Mouse (Mus musculus) frontal cortex, postnatal 10 days (tissue): Measurements from ENCODE around the gene Nt5dc2.
A peak's percentile ranks its signal among the peaks of the same experiment; 100 is the strongest.

Experiments
- DNase-seq, 2 experiments: peaks; one replicate each; pipeline ENCODE4 v3.0.0; 2022; ENCODE audit warnings: low spot score in 2 of 2, mixed read lengths in 1 of 2

The Nt5dc2 gene

DNA sequence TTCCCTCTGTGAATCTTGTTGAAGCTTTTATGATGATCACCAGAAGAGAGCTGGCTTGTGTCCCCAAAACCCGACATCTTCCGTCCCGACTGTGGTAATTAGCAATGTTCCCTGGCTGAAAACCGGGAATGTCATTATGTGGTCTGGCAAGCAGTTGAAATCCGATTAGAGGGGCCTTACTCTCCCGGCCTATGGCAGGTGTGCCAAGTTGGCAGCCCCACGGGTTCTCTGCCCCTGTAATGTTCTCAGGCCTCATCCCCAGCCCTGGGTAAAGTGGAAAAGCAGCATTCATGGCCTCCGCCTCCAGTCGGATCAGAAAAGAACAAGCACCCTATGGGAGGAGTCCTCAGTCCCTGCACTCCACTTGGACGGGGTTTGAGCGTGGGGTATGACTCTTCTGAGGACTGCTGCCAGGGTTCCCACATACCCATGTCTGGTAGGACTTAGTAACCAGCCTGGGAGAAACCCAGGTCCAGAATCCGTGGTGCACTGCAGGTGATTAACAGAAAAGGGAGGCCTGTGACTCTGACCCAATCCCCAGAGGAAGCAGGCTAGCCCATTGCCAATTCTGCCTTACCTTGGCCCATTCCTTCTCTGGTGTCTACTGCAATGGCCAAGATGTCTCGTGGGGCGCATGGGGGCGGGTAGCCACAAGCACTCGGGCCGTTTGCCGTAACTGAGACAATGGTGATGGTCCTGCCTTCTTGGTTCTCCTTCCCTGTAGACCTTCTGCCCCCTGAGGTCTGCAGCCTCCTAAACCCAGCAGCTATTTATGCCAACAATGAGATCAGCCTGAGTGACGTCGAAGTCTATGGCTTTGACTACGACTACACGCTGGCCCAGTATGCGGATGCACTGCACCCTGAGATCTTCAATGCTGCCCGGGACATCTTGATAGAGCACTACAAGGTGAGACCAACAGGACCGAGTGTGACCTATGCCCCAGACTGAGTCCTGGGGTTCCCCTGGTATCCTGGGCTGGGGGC is 3.5 kb downstream of the Nt5dc2 start:
- no peak for DNase-seq

DNA sequence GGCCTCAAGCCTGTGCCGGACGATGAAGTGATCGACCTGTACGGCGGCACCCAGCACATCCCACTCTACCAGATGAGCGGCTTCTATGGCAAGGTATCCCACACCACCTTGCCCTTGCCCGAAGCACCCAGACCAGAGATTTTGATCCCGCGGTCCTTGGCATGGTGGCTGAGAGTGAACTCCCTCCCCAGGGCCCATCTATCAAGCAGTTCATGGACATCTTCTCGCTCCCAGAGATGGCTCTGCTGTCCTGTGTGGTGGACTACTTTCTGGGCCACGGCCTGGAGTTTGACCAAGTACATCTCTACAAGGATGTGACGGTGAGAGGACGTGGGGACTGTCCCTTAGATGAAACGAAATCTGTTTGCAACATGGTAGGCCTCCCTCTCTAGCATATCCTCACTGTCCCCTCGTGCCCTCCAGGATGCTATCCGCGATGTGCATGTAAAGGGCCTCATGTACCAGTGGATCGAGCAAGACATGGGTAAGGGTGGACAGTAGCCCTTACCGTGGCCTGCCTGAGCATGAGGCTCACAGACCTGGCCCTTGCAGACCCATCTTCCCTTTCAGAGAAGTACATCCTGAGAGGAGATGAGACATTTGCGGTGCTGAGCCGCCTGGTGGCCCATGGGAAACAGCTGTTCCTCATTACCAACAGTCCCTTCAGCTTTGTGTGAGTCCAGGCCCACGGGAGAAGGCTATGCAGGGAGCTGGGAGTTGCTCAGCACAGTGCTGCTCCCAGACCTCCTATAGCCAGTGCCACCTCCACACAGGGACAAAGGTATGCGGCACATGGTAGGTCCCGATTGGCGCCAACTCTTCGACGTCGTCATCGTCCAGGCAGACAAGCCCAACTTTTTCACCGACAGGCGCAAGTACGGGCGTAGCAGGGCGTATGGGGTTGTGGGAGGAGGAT is 4.9 kb downstream of the Nt5dc2 start:
- DNase-seq = peak in 1 of 2 experiments; percentile 5

DNA sequence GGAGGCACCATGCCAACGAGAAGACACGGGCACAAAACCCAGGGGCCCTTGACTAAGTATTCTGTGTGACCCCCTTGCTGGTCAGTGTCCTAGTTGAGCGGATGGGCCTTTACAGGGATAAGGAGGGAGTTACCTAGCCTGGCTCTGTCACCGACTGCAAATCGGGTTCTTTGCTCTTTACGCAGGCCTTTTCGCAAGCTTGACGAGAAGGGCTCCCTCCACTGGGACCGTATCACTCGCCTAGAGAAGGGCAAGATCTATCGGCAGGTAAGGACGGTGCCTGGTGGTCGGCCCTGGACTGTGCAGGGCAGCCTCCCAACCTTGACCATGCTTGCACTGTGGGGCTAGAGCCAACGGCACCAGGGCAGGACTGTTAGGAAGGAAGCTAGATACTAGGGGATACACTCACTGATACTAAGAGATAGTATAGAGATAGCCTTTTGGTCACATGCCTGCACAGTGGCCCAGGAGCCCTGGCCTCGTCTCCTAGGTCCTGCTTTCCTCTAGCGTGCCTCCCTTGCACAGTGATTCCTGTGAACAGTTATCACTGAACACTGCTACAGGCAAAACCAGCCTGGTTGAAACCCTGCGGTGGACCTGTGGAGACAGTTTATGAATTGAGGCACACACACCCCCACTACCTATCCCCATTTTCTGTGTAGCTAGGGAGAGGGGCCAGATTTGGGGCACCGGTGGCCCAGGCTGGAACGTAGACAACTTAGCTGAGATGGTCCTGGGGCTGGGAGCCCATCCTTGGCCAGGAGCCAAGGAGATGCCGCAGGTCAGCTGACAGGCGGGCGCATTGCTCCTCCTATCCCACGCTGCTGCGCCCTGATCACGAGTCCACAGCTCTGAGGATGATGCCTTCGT is 5.8 kb downstream of the Nt5dc2 start:
- peak in 1 of 2 experiments; percentile 3 for DNase-seq

DNA sequence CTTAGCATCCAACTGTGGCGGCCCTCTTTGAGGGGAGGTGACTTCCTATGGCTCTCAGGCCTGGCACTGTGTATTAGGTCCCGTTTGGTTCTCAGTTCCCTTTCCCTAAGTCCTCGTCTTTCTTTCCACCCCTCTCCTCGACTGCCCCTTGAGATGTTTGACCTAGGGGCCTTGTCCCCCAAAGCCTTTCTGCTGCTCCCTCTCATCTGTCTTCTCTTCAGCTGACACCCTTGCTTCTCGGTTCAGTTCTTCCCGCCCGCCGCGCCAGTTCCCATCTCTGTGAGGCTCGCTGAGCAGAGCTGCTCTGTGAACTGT is 6.4 kb downstream of the Nt5dc2 start:
- no peak for DNase-seq

DNA sequence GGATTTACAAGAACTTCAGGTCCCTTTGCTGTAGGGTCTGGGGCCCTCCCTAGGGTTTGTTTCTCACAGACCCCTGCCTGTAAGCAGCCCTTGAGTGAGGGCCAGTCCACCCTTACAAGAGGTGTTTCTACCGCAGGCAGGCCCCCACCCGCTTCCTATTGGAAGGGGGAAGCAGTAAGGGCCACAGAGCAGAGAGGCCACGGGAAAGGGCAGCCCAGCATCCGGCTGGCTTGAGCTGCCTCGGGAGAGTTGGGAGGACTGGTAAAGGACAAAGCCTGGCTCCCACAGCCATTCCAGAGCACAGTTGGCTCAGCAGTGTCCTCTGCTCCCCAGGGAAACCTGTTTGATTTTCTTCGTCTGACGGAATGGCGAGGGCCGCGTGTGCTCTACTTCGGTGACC is 6.9 kb downstream of the Nt5dc2 start:
- no peak for DNase-seq

DNA sequence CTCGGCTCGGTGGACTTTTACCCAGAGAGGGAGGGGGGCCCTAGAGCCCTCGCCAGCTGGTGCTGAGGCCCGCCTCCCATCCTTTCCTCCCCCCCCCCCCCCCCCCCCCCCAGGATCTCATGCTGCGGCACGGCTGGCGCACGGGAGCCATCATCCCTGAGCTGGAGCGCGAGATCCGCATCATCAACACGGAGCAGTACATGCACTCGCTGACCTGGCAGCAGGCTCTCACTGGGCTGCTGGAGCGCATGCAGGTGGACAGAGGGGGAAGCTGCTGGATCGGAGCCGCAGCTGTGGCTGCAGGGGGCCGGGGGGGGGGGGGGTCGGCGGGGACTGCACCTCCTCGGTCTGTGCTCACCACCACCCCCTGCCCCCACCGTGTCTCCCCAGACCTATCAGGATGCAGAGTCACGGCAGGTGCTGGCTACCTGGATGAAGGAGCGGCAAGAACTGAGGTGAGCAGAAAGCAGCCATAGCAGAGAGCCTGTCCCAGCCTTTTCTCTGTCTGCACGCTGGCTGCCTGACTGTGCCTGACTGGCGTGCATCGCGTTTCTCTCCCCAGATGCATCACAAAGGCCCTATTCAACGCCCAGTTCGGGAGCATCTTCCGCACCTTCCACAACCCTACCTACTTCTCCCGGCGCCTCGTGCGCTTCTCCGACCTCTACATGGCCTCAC is 7.5 kb downstream of the Nt5dc2 start:
- no peak for DNase-seq

DNA sequence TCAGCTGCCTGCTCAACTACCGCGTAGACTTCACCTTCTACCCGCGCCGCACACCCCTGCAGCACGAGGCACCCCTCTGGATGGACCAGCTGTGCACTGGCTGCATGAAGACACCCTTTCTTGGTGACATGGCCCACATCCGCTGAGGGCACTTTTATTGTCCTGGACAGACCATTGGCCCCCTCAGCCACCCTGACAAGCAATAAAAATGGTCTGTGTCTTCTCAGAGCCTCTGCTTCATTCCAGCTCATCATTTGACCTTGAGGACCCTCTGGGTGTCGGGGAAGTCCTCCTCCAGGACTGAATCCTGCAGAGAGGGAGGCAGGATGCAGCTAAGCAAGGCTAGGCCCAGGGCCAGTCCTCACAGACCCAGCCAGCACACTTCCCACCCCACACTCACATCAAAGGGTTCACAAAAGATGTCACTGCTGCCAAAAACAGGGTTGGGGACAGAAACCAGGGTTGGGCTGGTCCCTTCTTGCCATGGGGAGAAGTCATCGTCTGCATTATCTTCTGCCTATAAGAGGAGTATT is 8.1 kb downstream of the Nt5dc2 start:
- DNase-seq = no peak

DNA sequence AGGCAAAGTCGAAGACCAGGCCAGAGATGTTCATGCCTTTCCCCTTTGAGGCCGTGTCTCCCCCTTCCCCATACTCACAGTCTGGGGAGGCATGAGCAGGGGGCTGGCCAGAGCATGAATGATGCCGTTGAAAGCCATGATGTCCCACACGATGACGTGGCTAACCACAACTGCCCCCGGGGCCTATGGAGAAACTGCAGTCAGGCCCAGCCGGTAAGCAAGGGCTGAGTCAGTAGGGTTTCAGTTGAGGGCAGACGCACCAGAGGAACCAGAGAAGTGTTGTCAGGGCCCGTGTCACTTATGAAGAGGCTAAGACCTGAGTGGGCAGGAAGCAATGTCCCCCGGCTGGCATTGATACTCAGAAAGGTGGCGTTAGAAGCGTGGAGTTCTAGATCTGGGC is 8.8 kb downstream of the Nt5dc2 start:
- DNase-seq = no peak

DNA sequence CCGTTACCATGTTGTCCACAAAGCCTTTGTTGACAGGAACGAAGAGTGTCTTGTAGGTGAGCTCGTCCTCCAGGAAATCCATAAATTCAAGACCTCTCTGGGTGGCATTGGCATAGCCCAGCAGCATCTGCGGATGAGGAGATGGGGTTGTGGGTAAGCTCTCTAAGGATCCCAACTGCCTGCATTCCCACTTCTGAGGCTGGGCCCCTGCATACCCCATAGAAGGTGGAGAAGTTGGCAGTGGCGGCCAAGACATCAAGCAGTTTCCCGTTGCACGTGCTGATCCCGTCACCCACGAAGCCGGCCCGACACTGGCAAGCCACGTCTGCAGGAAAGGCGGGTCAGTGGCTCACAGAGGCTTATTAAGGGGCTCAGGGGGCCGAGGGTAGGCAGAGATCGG is 9.3 kb downstream of the Nt5dc2 start:
- DNase-seq = no peak

DNA sequence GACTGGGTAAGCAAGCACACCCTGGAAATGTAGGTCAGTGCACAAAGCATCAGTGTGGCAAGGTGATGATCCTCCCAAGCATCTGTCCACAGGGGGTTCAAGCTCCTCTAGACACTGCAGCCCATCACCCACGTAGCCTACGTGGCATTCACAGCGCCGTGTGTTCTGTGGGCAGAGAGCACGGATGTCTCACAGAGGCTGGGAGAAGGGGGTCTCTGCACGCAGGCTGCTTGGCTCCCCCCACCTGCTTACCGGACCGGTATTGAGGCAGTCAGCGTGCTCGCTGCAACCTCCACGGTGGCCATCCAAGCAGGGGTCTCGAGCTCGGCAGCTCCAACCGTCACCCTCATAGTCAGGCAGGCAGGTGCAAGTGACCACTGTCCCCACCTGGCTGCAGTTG is 10.2 kb downstream of the Nt5dc2 start:
- DNase-seq = no peak

DNA sequence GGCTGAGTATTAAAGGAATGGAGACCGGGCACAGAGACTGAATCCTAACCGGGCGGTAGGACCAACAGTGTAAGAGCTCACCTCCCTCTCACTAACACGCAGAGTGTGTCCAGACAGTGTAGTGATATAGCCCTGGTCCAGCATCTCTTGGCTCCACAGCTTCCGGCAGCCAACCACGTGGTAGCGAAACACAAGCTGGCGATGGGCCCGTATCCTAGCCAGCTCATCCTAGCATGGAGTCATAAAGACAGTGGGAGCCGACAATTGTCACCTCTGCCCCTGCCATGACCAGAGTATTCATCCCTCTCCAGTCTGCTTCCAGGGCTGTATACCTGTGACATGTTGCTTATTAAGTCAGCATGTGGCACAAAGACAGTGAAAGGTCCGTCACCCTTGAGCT is 14.8 kb downstream of the Nt5dc2 start:
- no peak for DNase-seq

DNA sequence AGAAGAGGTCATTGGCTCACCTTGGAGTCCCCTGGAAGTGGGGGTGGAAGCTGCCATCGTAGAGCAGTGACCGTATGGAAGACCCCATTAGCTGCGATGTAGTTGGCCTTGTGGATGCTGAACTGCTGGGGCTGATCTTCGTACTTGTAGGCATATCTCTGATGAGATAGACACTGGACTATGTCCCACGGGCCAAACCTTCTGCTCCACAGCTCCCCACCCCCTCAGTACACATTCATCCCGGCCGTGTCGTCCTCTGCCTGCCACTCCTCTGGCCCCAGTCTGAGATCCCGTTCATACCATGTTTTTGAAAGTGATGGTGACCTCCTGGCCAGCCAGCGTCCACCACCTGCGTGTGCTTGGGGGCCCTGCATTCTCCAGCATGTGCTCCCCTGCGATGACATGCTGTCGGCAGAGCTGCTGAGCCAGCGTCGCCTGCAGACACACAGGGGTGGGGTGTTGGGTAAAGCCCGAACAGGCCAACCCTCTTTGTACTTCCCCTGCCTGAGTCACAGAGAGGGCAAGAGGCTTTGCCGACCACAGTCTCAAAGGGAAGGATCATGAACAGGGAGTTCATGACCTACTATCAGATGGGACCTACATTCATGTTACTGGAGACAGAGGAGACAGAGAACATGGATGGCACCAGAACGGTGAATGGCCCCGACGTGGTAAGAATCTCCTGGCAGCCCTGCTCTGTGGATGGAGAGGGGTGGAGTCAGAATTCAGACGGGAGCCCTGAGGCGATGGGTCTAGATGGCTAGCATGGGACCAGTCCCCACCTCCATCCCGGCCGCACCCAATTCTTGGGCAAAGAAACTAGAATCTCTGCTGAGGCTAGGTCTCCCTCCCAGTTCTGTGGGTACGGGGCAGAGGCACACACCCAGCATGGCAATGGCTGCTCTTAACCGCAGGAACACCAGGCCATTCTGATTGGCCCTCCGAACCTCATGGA is 29.6 kb downstream of the Nt5dc2 start:
- DNase-seq = no peak

DNA sequence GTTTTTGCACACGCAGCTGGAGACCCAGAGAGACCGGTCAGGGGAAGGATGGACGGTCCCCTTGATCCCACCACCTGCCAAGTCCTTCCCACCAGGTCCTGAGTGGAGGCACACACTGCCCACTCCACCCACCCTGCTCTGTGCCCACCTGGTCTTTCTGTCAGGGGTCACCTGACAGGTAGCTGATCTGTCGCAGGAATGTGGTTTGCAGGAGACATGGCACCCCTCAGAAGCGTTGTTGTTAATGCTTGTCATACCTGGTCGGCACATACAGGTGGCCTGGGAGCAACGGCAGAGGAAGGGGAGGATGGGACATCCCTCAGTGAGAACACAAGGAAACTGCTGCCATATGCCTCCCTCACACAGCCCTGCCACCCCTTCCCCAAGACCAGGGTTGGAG is 30.3 kb downstream of the Nt5dc2 start:
- no peak for DNase-seq

DNA sequence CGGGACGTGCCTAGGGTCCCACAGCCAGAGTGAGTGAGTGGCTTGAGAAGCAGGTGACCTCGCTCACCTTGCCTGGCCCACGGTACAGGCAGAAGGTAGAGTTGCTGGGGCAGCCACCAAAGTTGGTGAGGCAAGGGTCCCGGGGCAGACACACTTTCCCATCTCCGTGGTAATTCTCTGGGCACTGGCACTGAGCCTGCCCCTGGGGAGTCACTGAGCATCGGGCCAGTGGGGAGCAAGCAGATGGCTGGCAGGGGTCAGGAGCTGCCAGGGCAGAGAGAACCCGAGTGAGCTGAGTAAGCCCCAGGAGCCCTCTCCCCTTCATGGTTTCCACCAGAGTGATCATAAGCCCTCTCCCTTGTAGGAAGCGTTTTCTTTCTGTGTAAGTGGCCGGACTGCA is 30.8 kb downstream of the Nt5dc2 start:
- no peak for DNase-seq

DNA sequence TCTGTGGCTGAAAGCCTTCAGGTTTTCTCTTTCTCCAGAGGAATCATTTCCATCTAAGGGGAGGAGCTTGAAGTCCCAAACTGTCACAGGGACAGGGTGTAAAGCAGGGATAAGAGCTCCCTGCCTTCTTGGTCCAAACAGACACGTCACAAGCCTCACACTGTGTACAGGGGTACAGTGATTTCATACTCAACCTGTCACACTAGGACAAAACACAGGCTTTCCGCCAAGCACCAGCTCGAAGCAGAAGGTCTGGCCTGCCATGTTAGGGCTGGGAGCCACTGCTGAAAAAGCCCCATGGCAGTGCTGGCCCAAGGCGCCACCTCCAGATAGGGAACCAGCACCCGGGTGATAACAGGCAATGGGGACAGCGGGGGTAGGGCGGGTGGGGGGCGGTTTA is 33.2 kb downstream of the Nt5dc2 start:
- no peak for DNase-seq

DNA sequence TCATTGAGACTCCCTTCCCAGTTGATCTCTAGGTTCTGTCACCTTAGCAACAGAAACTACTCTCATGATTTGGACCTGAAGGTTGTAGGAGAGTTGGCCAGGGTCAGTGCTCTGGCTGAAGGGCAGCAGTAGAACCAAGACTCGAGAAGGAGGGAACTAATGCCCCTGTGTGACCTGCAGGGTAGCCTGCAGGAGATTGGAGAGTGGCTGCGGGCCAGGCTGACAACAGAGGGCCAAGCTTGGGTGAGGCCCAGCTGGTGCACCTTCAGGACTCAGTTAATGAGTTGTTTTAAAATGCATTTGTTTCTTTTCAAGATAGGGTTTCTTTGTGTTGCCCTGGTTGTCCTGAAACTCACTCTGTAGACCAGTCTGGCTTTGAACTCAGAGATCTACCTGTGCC is 34.2 kb downstream of the Nt5dc2 start:
- DNase-seq = no peak

DNA sequence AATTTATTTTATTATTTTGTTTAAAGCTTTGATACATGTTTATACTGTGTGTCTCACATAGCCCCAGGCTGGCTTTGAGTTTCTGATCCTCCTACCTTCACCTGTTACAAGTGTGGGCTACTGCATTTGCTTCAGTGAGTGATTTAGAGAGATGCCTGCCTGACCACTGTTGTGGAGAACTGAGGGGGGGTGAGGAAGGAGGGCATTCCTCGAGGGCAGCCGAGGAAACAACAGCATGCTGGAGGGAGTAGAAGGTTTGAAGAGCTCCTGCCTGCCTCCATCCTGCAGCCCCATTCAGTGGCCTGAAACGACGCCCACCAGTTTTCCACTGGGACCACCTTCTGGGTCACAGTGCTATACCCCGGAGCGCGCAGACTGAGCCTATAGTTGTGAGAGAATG is 34.6 kb downstream of the Nt5dc2 start:
- DNase-seq = no peak

DNA sequence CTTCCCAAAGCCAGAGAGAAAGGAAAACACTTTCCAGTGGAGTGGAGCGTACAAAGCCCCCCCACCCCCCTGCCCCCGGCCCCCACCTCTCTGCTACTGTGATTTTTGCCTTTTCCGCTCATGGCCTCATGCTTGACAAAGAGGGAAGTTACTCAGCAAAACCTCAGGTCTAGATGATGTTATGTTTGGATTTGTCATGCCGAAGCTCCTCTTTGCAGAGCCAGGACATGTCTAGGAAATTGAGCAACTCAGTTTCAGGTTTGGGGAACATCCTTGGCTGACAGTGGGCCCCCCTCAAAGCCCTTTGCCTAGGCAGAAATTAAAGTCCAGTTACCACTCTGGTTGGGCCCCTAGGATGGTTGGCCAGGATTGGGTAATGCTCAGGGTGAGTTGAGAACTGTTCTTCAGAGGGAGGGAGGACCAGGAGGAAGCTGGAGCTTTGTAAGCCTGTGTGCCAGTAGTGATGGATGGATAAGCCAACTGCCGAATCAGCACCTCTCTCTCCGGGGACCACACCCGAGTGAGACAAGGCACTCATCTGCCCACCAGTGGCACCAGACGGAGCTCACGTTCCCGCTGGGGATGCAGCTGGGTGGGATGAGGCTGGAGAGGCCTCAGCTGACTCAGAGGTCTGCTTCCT is 35.3 kb downstream of the Nt5dc2 start:
- no peak for DNase-seq

DNA sequence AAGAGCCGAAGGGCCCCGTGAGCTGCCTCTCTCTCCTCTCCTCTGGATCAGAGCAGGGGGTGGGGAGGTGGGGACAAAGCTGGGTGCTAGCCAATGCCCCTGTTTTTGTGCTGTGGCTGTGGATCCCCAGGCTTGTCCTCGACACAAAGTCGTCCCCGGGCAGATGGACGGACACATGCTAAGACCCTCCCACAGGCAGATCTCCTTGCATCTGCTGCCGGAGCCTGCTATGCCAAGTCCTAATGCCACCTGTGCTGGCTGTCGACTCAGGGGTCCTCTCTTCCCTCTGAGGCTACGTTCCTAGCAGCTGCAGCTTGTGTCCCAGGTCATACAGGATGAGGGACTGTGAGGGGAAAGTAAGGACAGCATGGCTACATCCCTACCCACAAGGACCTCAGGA is 36.0 kb downstream of the Nt5dc2 start:
- no peak for DNase-seq
